Comparison of ENCODE assay signal across 25 mouse cellular contexts in genomic region chr9:110642812-110643524, GRCm38 (mm10). TPM values are rescaled to one million over a fixed set of nuclear protein-coding genes. Genes with fewer than 3 reads are reported as not detected.
DNase-seq lines count a peak whose midpoint lies in the region; ATAC-seq and TF ChIP-seq lines count a peak whose summit lies in the region.
"Had no signal": no experiment of that assay in that cellular context is flagged by ENCODE, and none has a peak within 500 bp of the region (broad histone marks: within the 10 kb centered on the region; RNA-seq: fewer than 3 reads in every experiment).

No protein-coding gene starts in this region.

- DNase-seq in midbrain, embryonic 10.5 days (ENCODE audit: low spot score): no peak
- DNase-seq in midbrain, postnatal 0 days (ENCODE audit: low spot score): no peak
- peak; percentile 64 for DNase-seq in kidney, adult 9 months
- peak; percentile 31 for DNase-seq in kidney, postnatal 10 days
- DNase-seq in MN1 (ENCODE audit: low spot score): no peak
- DNase-seq in adrenal gland, adult 2 months: no peak
- DNase-seq: adrenal gland, adult 8-10 months; B cell, adult 2 months; cerebellum, adult 11-12 months; cerebellum, adult 9-11 months; forebrain, postnatal 0 days; heart, adult 2 months; heart, postnatal 14 days; liver, embryonic 13.5 days; lung, adult 2 months; lung, postnatal 14 days had no signal

- no peak overlapping the region for H3K9ac ChIP-seq in midbrain, postnatal 0 days (replicated peaks; ENCODE audit: low read length, poor library complexity, severe bottlenecking)
- H3K9ac ChIP-seq: embryonic facial prominence, embryonic 15.5 days; forebrain, embryonic 12.5 days; forebrain, postnatal 0 days; intestine, embryonic 15.5 days; liver, embryonic 13.5 days; midbrain, embryonic 13.5 days; stomach, embryonic 15.5 days had no signal

- H3K27ac ChIP-seq in midbrain, embryonic 10.5 days (replicated peaks): peak overlapping the region; percentile 49; the same call in 1 of the 2 replicates
- no peak overlapping the region for H3K27ac ChIP-seq in midbrain, postnatal 0 days (ENCODE audit: low read depth, low read length)
- H3K27ac ChIP-seq: embryonic facial prominence, embryonic 10.5 days; embryonic facial prominence, embryonic 15.5 days; forebrain, embryonic 12.5 days; heart, adult 2 months; hindbrain, postnatal 0 days; intestine, embryonic 15.5 days; liver, embryonic 13.5 days; midbrain, embryonic 13.5 days; stomach, embryonic 15.5 days had no signal

- H3K4me1 ChIP-seq in midbrain, embryonic 10.5 days: peaks cover 14% of the 10 kb centered on the region
- H3K4me1 ChIP-seq in midbrain, postnatal 0 days (ENCODE audit: insufficient read depth, low read length): no peaks in the 10 kb centered on the region
- H3K4me1 ChIP-seq: embryonic facial prominence, embryonic 15.5 days; forebrain, embryonic 12.5 days; intestine, embryonic 15.5 days; stomach, embryonic 15.5 days had no signal

- ATAC-seq in midbrain, postnatal 0 days (ENCODE audit: low FRiP score): no peak
- ATAC-seq: activated CD4-positive, CD25-positive, alpha-beta regulatory T cell, adult 4 months; forebrain, postnatal 0 days; hindbrain, postnatal 0 days; intestine, embryonic 15.5 days; midbrain, embryonic 13.5 days had no signal

- no peak overlapping the region for H3K4me2 ChIP-seq in midbrain, postnatal 0 days (ENCODE audit: low read depth, low read length, poor library complexity, severe bottlenecking)
- H3K4me2 ChIP-seq: embryonic facial prominence, embryonic 15.5 days; forebrain, embryonic 12.5 days; intestine, embryonic 15.5 days; liver, embryonic 13.5 days; midbrain, embryonic 13.5 days; stomach, embryonic 15.5 days had no signal

- no peak for TF ChIP-seq CTCF in midbrain, postnatal 0 days (IDR thresholded peaks at IDR 0.05)

- no peaks in the 10 kb centered on the region for H3K27me3 ChIP-seq in midbrain, embryonic 10.5 days (ENCODE audit: low read depth, poor library complexity, severe bottlenecking)
- no peaks in the 10 kb centered on the region for H3K27me3 ChIP-seq in midbrain, postnatal 0 days (ENCODE audit: insufficient read depth, low read length)
- H3K27me3 ChIP-seq: embryonic facial prominence, embryonic 15.5 days; forebrain, embryonic 12.5 days; intestine, embryonic 15.5 days; midbrain, embryonic 13.5 days; stomach, embryonic 15.5 days had no signal

- H3K36me3 ChIP-seq in midbrain, embryonic 10.5 days: 0 out of 2 replicates have a peak, but pooled peaks cover 7% of the 10 kb centered on the region
- H3K36me3 ChIP-seq in midbrain, postnatal 0 days (ENCODE audit: insufficient read depth, low read length): peaks cover 13% of the 10 kb centered on the region
- H3K36me3 ChIP-seq: embryonic facial prominence, embryonic 10.5 days; intestine, embryonic 15.5 days; midbrain, embryonic 13.5 days; stomach, embryonic 15.5 days had no signal

- WGBS in midbrain, embryonic 10.5 days: 65% methylated on average over 5 of the region's 5 CpGs
- WGBS in midbrain, postnatal 0 days: 53% methylated on average over 5 of the region's 5 CpGs

- H3K9me3 ChIP-seq in midbrain, embryonic 10.5 days (replicated peaks): no peaks in the 10 kb centered on the region
- H3K9me3 ChIP-seq in midbrain, postnatal 0 days (ENCODE audit: low read length): no peaks in the 10 kb centered on the region
- H3K9me3 ChIP-seq: embryonic facial prominence, embryonic 10.5 days; embryonic facial prominence, embryonic 15.5 days; forebrain, embryonic 12.5 days; hindbrain, embryonic 10.5 days; intestine, embryonic 15.5 days; liver, embryonic 13.5 days; midbrain, embryonic 13.5 days; stomach, embryonic 15.5 days had no signal

- no peak overlapping the region for H3K4me3 ChIP-seq in midbrain, embryonic 10.5 days
- no peak overlapping the region for H3K4me3 ChIP-seq in midbrain, postnatal 0 days (ENCODE audit: low read depth, low read length)
- H3K4me3 ChIP-seq: embryonic facial prominence, embryonic 10.5 days; embryonic facial prominence, embryonic 15.5 days; forebrain, embryonic 12.5 days; heart, adult 2 months; hindbrain, embryonic 10.5 days; intestine, embryonic 15.5 days; liver, embryonic 13.5 days; midbrain, embryonic 13.5 days; stomach, embryonic 15.5 days had no signal

RNA-seq across cellular contexts. Expression of gene Nbeal2, which starts 11.0 kb away (rescaled TPM):
- polyA plus RNA-seq in midbrain, embryonic 10.5 days (2016; fragmentation: Nextera tagmentation; extraction: Ambion mirVana): 1.3 and 1.4 TPM in 2 replicates
- 9.3 and 11.5 TPM in 2 replicates for total RNA-seq in midbrain, postnatal 0 days (2014; rRNA removed)
- polyA plus RNA-seq in midbrain, postnatal 0 days (2015; fragmentation: Nextera tagmentation; extraction: Ambion mirVana): 3.9 and 4.0 TPM in 2 replicates
- 1 to 10 TPM; 5.5 to 7.1 TPM for total RNA-seq in adrenal gland, adult 2 months (2021)
- polyA plus RNA-seq in adrenal gland, adult 2 months (2012; rRNA removed): 22.5 and 30.8 TPM in 2 replicates

RNA-seq across cellular contexts. Expression of gene Ccdc12, which starts 13.3 kb away (rescaled TPM):
- polyA plus RNA-seq in midbrain, embryonic 10.5 days (2016; fragmentation: Nextera tagmentation; extraction: Ambion mirVana): 176 and 189 TPM in 2 replicates
- 25.0 and 51.6 TPM in 2 replicates for total RNA-seq in midbrain, postnatal 0 days (2014; rRNA removed)
- 102 and 106 TPM in 2 replicates for polyA plus RNA-seq in midbrain, postnatal 0 days (2015; fragmentation: Nextera tagmentation; extraction: Ambion mirVana)
- 10 to 100 TPM; 51.6 to 71.6 TPM for total RNA-seq in adrenal gland, adult 2 months (2021)
- polyA plus RNA-seq in adrenal gland, adult 2 months (2012; rRNA removed): 38.4 and 45.5 TPM in 2 replicates

RNA-seq across cellular contexts. Expression of gene Nradd, which starts 18.7 kb away (rescaled TPM):
- polyA plus RNA-seq in midbrain, embryonic 10.5 days (2016; fragmentation: Nextera tagmentation; extraction: Ambion mirVana): 36.8 and 45.4 TPM in 2 replicates
- total RNA-seq in midbrain, postnatal 0 days (2014; rRNA removed): 20.9 and 23.2 TPM in 2 replicates
- polyA plus RNA-seq in midbrain, postnatal 0 days (2015; fragmentation: Nextera tagmentation; extraction: Ambion mirVana): 17.4 and 20.6 TPM in 2 replicates
- total RNA-seq in adrenal gland, adult 2 months (2021): 10 to 100 TPM; 12.0 to 14.5 TPM
- 27.6 and 30.2 TPM in 2 replicates for polyA plus RNA-seq in adrenal gland, adult 2 months (2012; rRNA removed)

Comparison
In these comparisons a context has a peak if more than half of its experiments do, and no peak if none do; other contexts are left out.
1. DNase-seq: peak in kidney, adult 9 months (single experiment) and kidney, postnatal 10 days (single experiment); none in midbrain, embryonic 10.5 days (single experiment), midbrain, postnatal 0 days (single experiment), MN1 (single experiment) and adrenal gland, adult 2 months (single experiment).